Mouse (Mus musculus) midbrain, embryonic 11.5 days (tissue): ENCODE results near the gene Hist2h2bb. TPM values are rescaled to one million over a fixed set of nuclear protein-coding genes. Genes with fewer than 3 reads are reported as not detected.

ENCODE experiments used
- ATAC-seq: fragments of 200-750 bp; cut with Nextera tagmentation; 2 replicates; pipeline ENCODE4 v1.8.0; 2017; ENCODE audit warnings: moderate TSS enrichment, moderate library complexity; ENCODE audit not compliant: low FRiP score
- DNase-seq: peaks from one replicate; pipeline ENCODE4 v3.0.0; 2015; ENCODE audit warnings: low spot score; ENCODE audit errors: missing footprints
- H3K27ac ChIP-seq: fragments of 300-500 bp; sonication (generic); 2 replicates; pipeline ENCODE4 v1.5.1; 2014; ENCODE audit warnings: low read depth, low read length
- H3K27me3 ChIP-seq: fragments of 300-500 bp; sonication (generic); 2 replicates; pipeline ENCODE4 v1.6.1; 2014; ENCODE audit warnings: mild to moderate bottlenecking, low read length, moderate library complexity, mixed read lengths; ENCODE audit not compliant: control insufficient read depth, insufficient read depth
- H3K36me3 ChIP-seq: fragments of 300-500 bp; sonication (generic); 2 replicates; pipeline ENCODE4 v1.6.1; 2014; ENCODE audit warnings: mild to moderate bottlenecking, low read length, moderate library complexity, mixed read lengths; ENCODE audit not compliant: control insufficient read depth, insufficient read depth
- H3K4me1 ChIP-seq: fragments of 300-500 bp; sonication (generic); 2 replicates; pipeline ENCODE4 v1.6.1; 2014; ENCODE audit warnings: low read length; ENCODE audit not compliant: control insufficient read depth, insufficient read depth
- H3K4me2 ChIP-seq: fragments of 300-500 bp; sonication (generic); 2 replicates; pipeline ENCODE4 v1.6.1; 2014; ENCODE audit warnings: mild to moderate bottlenecking, moderate library complexity
- H3K4me3 ChIP-seq: fragments of 300-500 bp; sonication (generic); 2 replicates; pipeline ENCODE4 v1.5.1; 2014; ENCODE audit warnings: low read depth, low read length
- H3K9ac ChIP-seq: fragments of 300-500 bp; sonication (generic); 2 replicates; pipeline ENCODE4 v1.6.1; 2014; ENCODE audit warnings: low read length
- H3K9me3 ChIP-seq: fragments of 300-500 bp; sonication (generic); 2 replicates; pipeline ENCODE4 v1.6.1; 2016; ENCODE audit warnings: low read length; ENCODE audit not compliant: control insufficient read depth
- WGBS: fragments of 180-500 bp; shearing (Covaris S2); extraction: QIAGEN DNeasy Blood & Tissue Kit; methylation state at CpG from one replicate; pipeline ENCODE4 v1.1.7; 2014; 5-methylcytosine and 5-hydroxymethylcytosine counted together
- polyA plus RNA-seq: library from polyadenylated mRNA; unstranded; fragments of >200 nt; fragmentation: Nextera tagmentation; extraction: Ambion mirVana; gene quantifications from 2 replicates; pipeline ENCODE4 v1.2.1, GENCODE M21; 2014

The Hist2h2bb gene
- polyA plus RNA-seq, 1 experiment from 2014 or later, result 26.8 TPM

GRCm38 (mm10) chr3:96230404-96230803, 39.1 kb upstream of the Hist2h2bb start:
- Histone ChIP-seq H3K27ac (no peak overlapping the region), H3K9me3 (no peaks in the 10 kb centered on the region), H3K27me3 (no peaks in the 10 kb centered on the region), H3K4me3 (no peak overlapping the region), H3K4me2 (no peak overlapping the region), H3K36me3 (no peaks in the 10 kb centered on the region), H3K4me1 (peaks cover 5% of the 10 kb centered on the region; the same call in 1 of the 2 replicates), H3K9ac (no peak overlapping the region)
- no peak for DNase-seq
- no peak for ATAC-seq
- WGBS, result 79% methylated on average over 2 of the region's 2 CpGs

- DNase-seq (no peak), ATAC-seq (no peak)
- no peaks in the 10 kb centered on the region for H3K27me3 ChIP-seq
- H3K36me3 ChIP-seq, result no peaks in the 10 kb centered on the region
- peaks cover under 1% of the 10 kb centered on the region; the same call in 1 of the 2 replicates for H3K4me1 ChIP-seq
- no peak overlapping the region for H3K9ac ChIP-seq
- 78% methylated on average over 4 of the region's 4 CpGs for WGBS
- no peak overlapping the region for H3K4me3 ChIP-seq
- no peak overlapping the region for H3K4me2 ChIP-seq
- H3K9me3 ChIP-seq, result no peaks in the 10 kb centered on the region
- H3K27ac ChIP-seq, result no peak overlapping the region
Observed at GRCm38 (mm10) chr3:96230910-96231757, 38.4 kb upstream of the Hist2h2bb start.

- H3K9me3 ChIP-seq, result no peaks in the 10 kb centered on the region
- 62% methylated on average over 2 of the region's 2 CpGs for WGBS
- no peak overlapping the region for H3K4me2 ChIP-seq
- no peaks in the 10 kb centered on the region for H3K27me3 ChIP-seq
- H3K4me3 ChIP-seq, result no peak overlapping the region
- ATAC-seq (no peak), DNase-seq (no peak)
- H3K27ac ChIP-seq, result no peak overlapping the region
- H3K4me1 ChIP-seq, result no peaks in the 10 kb centered on the region
- H3K9ac ChIP-seq, result no peak overlapping the region
- no peaks in the 10 kb centered on the region for H3K36me3 ChIP-seq
Observed at GRCm38 (mm10) chr3:96231758-96232120, 37.8 kb upstream of the Hist2h2bb start.

- Histone ChIP-seq H3K4me3 (no peak overlapping the region), H3K9me3 (no peaks in the 10 kb centered on the region), H3K9ac (no peak overlapping the region), H3K27me3 (no peaks in the 10 kb centered on the region), H3K27ac (no peak overlapping the region), H3K4me2 (no peak overlapping the region), H3K36me3 (no peaks in the 10 kb centered on the region), H3K4me1 (peaks cover 9% of the 10 kb centered on the region)
- 96% methylated on average over 2 of the region's 2 CpGs for whole genome bisulfite sequencing
- ATAC-seq, result no peak
- no peak for DNase-seq
Observed at GRCm38 (mm10) chr3:96234914-96235313, 34.6 kb upstream of the Hist2h2bb start.

- DNase-seq, result no peak
- Histone ChIP-seq H3K27ac (no peak overlapping the region), H3K4me1 (peaks cover 11% of the 10 kb centered on the region), H3K27me3 (no peaks in the 10 kb centered on the region), H3K9ac (no peak overlapping the region), H3K4me3 (no peak overlapping the region), H3K9me3 (no peaks in the 10 kb centered on the region), H3K4me2 (no peak overlapping the region), H3K36me3 (no peaks in the 10 kb centered on the region)
- 70% methylated on average over 3 of the region's 3 CpGs for WGBS
- no peak for ATAC-seq
Observed at GRCm38 (mm10) chr3:96235836-96236235, 33.7 kb upstream of the Hist2h2bb start.

GRCm38 (mm10) chr3:96236834-96237334, 32.7 kb upstream of the Hist2h2bb start:
- no peaks in the 10 kb centered on the region for H3K9me3 ChIP-seq
- peaks cover 12% of the 10 kb centered on the region for H3K4me1 ChIP-seq
- 81% methylated on average over 4 of the region's 4 CpGs for WGBS
- DNase-seq, result peak; percentile 86
- peak overlapping the region; percentile 70 for H3K4me2 ChIP-seq
- H3K27ac ChIP-seq, result peak overlapping the region; percentile 83; the same call in 1 of the 2 replicates
- no peaks in the 10 kb centered on the region for H3K27me3 ChIP-seq
- no peaks in the 10 kb centered on the region for H3K36me3 ChIP-seq
- H3K9ac ChIP-seq, result peak overlapping the region; percentile 91; the same call in 1 of the 2 replicates
- ATAC-seq, result no peak
- peak overlapping the region; percentile 49 for H3K4me3 ChIP-seq

GRCm38 (mm10) chr3:96237335-96237903, 32.1 kb upstream of the Hist2h2bb start:
- peak overlapping the region; percentile 49 for H3K4me3 ChIP-seq
- peak; percentile 92 for DNase-seq
- H3K4me1 ChIP-seq, result peaks cover 12% of the 10 kb centered on the region
- peak overlapping the region; percentile 91 for H3K9ac ChIP-seq
- no peaks in the 10 kb centered on the region for H3K9me3 ChIP-seq
- peak overlapping the region; percentile 70 for H3K4me2 ChIP-seq
- no peak for ATAC-seq
- H3K36me3 ChIP-seq, result no peaks in the 10 kb centered on the region
- 27% methylated on average over 7 of the region's 7 CpGs for WGBS
- H3K27ac ChIP-seq, result peak overlapping the region; percentile 83
- no peaks in the 10 kb centered on the region for H3K27me3 ChIP-seq

- Histone ChIP-seq H3K27me3 (no peaks in the 10 kb centered on the region), H3K9me3 (no peaks in the 10 kb centered on the region), H3K4me3 (peak overlapping the region; percentile 49), H3K27ac (peak overlapping the region; percentile 83), H3K4me2 (peak overlapping the region; percentile 70), H3K9ac (peak overlapping the region; percentile 91), H3K36me3 (no peaks in the 10 kb centered on the region), H3K4me1 (peaks cover 12% of the 10 kb centered on the region)
- no peak for ATAC-seq
- peak; percentile 91 for DNase-seq
- 1% methylated on average over 12 of the region's 12 CpGs for WGBS
Observed at GRCm38 (mm10) chr3:96237904-96238511, 31.5 kb upstream of the Hist2h2bb start.
